Mouse (Mus musculus) neural tube, embryonic 13.5 days (tissue): Measurements from ENCODE around the gene 1700001K19Rik. TPM values are rescaled to one million over a fixed set of nuclear protein-coding genes. Genes with fewer than 3 reads are reported as not detected.
A peak's percentile ranks its signal among the peaks of the same experiment; 100 is the strongest.
"Not testable (repeated sequence)": the region's sequence is repeated elsewhere in the genome, so short reads cannot be mapped to it uniquely, and the experiment has no call there.

Experiments used
- ATAC-seq: fragments of 200-750 bp; cut with Nextera tagmentation; 2 replicates; pipeline ENCODE4 v1.8.0; 2017; ENCODE audit warnings: low read depth, mild to moderate bottlenecking, moderate TSS enrichment, moderate library complexity
- H3K27ac ChIP-seq: fragments of 300-500 bp; sonication (generic); replicated peaks from 2 replicates; pipeline ENCODE4 v1.5.1; 2015; ENCODE audit warnings: moderate library complexity, mild to moderate bottlenecking, inconsistent platforms
- H3K27me3 ChIP-seq: fragments of 300-500 bp; sonication (generic); 2 replicates; pipeline ENCODE4 v1.6.1; 2015; ENCODE audit warnings: mild to moderate bottlenecking, inconsistent platforms
- H3K36me3 ChIP-seq: fragments of 300-500 bp; sonication (generic); 2 replicates; pipeline ENCODE4 v1.6.1; 2015; ENCODE audit warnings: mild to moderate bottlenecking, inconsistent platforms
- H3K4me1 ChIP-seq: fragments of 300-500 bp; sonication (generic); replicated peaks from 2 replicates; pipeline ENCODE4 v1.6.1; 2015; ENCODE audit warnings: inconsistent platforms
- H3K4me2 ChIP-seq: fragments of 300-500 bp; sonication (generic); 2 replicates; pipeline ENCODE4 v1.6.1; 2015; ENCODE audit warnings: inconsistent platforms, mild to moderate bottlenecking, moderate library complexity
- H3K4me3 ChIP-seq: fragments of 300-500 bp; sonication (generic); 2 replicates; pipeline ENCODE4 v1.5.1; 2015; ENCODE audit warnings: mild to moderate bottlenecking, inconsistent platforms
- H3K9ac ChIP-seq: fragments of 300-500 bp; sonication (generic); 2 replicates; pipeline ENCODE4 v1.6.1; 2015; ENCODE audit warnings: moderate library complexity, mild to moderate bottlenecking, inconsistent platforms
- H3K9me3 ChIP-seq: fragments of 300-500 bp; sonication (generic); 2 replicates; pipeline ENCODE4 v1.6.1; 2016; ENCODE audit warnings: inconsistent platforms
- WGBS: fragments of 180-500 bp; shearing (Covaris S2); methylation state at CpG from one replicate; pipeline ENCODE4 v1.1.7; 2015; 5-methylcytosine and 5-hydroxymethylcytosine counted together
- polyA plus RNA-seq: library from polyadenylated mRNA; unstranded; fragments of >200 nt; fragmentation: Nextera tagmentation; extraction: Ambion mirVana; gene quantifications from 2 replicates; pipeline ENCODE4 v1.2.1, GENCODE M21; 2015

The 1700001K19Rik gene
- polyA plus RNA-seq, 1 experiment from 2014 or later: 0.28 TPM

DNA sequence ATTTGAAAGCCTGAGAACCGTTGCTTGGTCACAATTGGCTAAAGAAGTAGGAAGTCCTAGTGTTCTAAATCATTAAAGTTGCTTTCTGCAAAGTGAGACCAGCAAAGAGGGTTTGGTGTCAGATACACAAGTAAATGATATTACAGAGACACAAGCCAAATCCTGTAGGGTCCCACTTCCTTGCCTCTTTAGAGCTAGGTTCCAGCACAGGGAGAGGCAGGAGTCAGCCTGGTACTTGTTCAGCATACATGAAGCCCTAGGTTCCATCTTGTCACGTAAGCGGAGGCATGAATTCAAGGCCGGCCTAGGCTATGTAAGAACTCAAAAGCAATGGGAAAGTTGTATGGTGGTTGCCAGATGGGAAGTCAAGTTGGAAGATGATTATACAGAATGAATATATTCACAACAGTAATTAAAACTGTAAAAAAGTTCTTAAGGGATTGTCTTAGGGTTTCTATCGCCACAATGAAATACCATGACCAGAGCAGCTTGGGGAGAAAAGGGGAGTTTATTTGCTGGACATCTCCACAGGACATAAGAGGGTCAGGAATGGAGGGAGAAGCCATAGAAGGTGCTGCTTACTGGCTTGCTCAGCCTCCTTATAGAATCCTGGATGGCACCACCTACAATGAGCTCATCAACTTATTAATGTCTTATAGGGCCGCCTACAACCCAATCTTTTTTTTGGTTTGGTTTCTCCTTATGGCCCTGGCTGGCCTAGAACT, 7.7 kb upstream of the 1700001K19Rik start:
- Histone ChIP-seq H3K36me3 (peaks cover 70% of the 10 kb centered on the region), H3K27ac (no peak overlapping the region), H3K4me2 (no peak overlapping the region), H3K9me3 (no peaks in the 10 kb centered on the region), H3K4me1 (peaks cover 25% of the 10 kb centered on the region), H3K27me3 (no peaks in the 10 kb centered on the region), H3K9ac (no peak overlapping the region), H3K4me3 (no peak overlapping the region)
- WGBS: 84% methylated on average over 6 of the region's 6 CpGs
- ATAC-seq: no peak

DNA sequence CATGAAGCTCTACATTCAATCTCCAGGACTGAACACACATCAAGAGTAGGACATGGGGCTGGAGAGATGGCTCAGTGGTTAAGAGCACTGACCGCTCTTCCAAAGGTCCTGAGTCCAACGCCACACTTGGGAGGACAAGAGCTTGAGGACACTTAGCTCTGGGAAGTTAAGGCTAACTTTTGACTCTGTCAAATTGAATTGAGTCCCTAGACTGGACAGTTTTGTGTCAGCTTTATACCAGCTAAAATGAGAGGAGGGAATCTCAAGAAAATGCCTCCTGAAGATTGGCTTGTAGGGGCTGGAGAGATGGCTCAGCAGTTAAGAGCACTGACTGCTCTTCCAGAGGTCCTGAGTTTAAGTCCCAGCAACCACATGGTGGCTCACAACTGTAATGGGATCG, 6.5 kb upstream of the 1700001K19Rik start:
- H3K27me3 ChIP-seq, ATAC-seq, H3K27ac ChIP-seq, H3K9me3 ChIP-seq, H3K4me3 ChIP-seq, H3K9ac ChIP-seq, H3K4me2 ChIP-seq: not testable (repeated sequence)
- 97% methylated on average over 3 of the region's 3 CpGs for WGBS
- Histone ChIP-seq H3K4me1 (peaks cover 16% of the 10 kb centered on the region), H3K36me3 (peaks cover 61% of the 10 kb centered on the region)

DNA sequence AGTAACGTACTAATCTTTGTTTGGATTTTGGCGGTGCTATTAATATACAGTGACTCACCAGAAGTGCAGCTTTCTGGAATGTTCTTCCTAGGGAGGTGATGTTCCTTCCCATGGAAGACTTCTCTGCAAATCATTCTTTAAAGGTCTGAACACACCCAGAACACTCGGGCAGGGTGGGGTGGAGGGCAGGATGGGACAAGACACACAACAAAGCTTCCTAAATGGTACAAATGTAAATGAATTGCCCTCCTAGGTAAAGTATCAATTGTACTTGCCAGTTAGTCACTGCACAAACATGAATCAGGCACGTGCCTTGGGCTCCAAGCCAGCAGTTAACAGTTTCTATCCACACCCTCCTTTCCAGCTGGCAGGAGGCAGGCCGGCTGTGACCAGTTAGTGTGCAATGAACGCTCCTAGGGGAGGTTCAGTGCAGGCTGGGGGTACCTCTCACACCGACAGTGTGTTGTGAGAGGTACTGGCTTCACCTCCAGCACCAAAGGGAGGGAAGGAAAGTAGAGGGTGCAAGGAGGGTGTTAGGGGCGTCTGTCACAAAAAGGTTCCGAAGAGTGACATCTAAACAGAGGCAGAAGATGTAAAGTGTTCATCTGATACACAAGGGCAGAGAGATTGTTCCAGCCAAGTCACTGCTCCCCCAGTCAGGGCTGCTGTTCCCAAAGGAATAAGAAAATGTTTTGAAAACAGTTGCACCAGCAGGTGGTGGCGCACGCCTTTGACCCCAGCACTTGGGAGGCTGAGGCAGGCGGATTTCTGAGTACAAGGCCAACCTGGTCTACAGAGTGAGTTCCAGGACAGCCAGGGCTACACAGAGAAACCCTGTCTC, 5.7 kb upstream of the 1700001K19Rik start:
- Histone ChIP-seq H3K36me3 (peaks cover 54% of the 10 kb centered on the region), H3K4me2 (no peak overlapping the region)

GRCm38 (mm10) chr12:110683580-110683979, 1.2 kb upstream of the 1700001K19Rik start:
- Histone ChIP-seq H3K9ac (no peak overlapping the region), H3K36me3 (peaks cover 18% of the 10 kb centered on the region), H3K4me3 (no peak overlapping the region), H3K27me3 (no peaks in the 10 kb centered on the region), H3K4me2 (no peak overlapping the region), H3K27ac (no peak overlapping the region), H3K4me1 (peaks cover 6% of the 10 kb centered on the region; the same call in 1 of the 2 replicates), H3K9me3 (no peaks in the 10 kb centered on the region)
- no CpG with 5 or more reads among the region's 1 CpGs for WGBS
- no peak for ATAC-seq

More for the DNA sequence above, 5.7 kb upstream of the 1700001K19Rik start:
- Histone ChIP-seq H3K27ac (peak overlapping the region; percentile 46; the same call in 1 of the 2 replicates), H3K4me3 (no peak overlapping the region), H3K9ac (no peak overlapping the region), H3K27me3 (no peaks in the 10 kb centered on the region), H3K4me1 (peaks cover 10% of the 10 kb centered on the region; the same call in 1 of the 2 replicates), H3K9me3 (no peaks in the 10 kb centered on the region)
- 66% methylated on average over 12 of the region's 12 CpGs for WGBS
- peak; percentile 40; the same call in 1 of the 2 replicates for ATAC-seq

DNA sequence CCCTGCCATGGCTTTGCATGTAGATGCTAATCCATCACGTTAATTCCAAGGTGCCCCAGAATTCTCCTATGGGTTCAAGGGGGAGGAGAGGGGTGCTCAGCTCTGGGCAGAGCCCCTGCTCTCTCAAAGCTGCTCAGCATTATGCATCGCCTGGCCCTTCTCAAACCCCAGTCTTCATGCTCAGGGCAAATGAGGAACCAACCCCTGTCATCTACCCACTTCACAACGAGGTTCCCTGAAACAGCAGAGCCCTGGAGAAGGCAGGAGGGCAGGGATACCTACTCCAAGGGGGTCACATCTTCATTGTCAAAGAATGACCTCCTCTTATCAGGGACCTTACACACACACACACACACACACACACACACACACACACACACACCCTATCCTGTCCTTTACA, 541 bp downstream of the 1700001K19Rik start:
- no peak overlapping the region for H3K4me3 ChIP-seq
- H3K36me3 ChIP-seq: peaks cover 6% of the 10 kb centered on the region
- H3K4me2 ChIP-seq: no peak overlapping the region
- H3K9ac ChIP-seq: no peak overlapping the region
- ATAC-seq: no peak
- no peak overlapping the region for H3K27ac ChIP-seq
- H3K4me1 ChIP-seq: no peaks in the 10 kb centered on the region
- H3K27me3 ChIP-seq: no peaks in the 10 kb centered on the region
- 67% methylated on average over 3 of the region's 3 CpGs for WGBS
- no peaks in the 10 kb centered on the region for H3K9me3 ChIP-seq

GRCm38 (mm10) chr12:110681191-110681590, 1.2 kb downstream of the 1700001K19Rik start:
- no peak for ATAC-seq
- Histone ChIP-seq H3K4me1 (no peaks in the 10 kb centered on the region), H3K4me3 (no peak overlapping the region), H3K9ac (no peak overlapping the region), H3K4me2 (no peak overlapping the region), H3K36me3 (no peaks in the 10 kb centered on the region), H3K27ac (no peak overlapping the region), H3K27me3 (no peaks in the 10 kb centered on the region), H3K9me3 (no peaks in the 10 kb centered on the region)
- 58% methylated on average over 7 of the region's 7 CpGs for WGBS

DNA sequence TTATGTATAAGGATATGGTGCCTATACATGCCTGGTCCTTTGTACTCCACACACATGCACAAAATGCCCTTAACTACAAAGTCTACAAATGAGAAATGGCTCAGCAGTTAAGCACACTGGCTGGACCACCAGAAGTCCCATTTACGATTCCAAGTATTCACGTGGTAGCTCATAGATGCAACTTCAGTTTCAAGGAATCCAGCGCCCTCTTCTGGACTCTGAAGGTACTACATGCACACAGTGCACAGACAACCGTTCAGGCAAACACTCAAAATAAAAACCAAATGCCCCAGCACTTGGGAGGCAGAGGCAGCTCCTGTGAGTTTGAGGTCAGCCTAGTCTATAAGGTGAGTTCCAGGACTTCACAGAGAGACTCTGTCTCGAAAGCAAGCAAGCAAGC, 8.2 kb downstream of the 1700001K19Rik start:
- WGBS: 55% methylated on average over 5 of the region's 5 CpGs

DNA sequence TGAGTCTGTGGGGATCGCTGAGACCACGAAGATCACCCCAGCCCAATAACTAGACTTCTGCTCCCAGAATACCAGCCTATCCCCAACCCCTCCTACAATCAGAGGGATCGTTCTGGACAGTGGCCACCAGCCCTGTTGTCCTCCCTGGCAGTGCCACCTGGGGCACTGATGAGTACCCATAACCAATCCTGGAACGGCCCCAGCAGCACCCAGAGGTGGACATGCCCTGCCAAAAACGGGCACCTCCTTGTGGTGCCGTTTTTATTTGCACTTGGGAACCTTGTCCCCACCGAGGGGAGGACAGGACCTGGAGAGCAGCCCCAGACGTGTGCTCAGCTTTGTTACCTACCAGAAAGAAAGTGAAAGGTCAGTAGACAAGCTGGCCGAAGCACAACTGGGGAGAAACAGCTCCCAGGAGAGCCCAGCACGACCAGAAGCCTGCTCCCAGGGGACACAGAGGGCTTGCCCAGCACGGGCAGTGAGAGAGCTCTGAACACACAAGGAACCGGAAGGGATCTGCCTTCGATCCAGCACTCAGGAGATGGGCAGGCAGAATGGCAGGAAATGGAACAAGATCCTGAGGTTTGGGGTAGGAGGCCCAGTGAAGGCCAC, 14.8 kb downstream of the 1700001K19Rik start:
- H3K9me3 ChIP-seq: no peaks in the 10 kb centered on the region
- H3K27ac ChIP-seq: no peak overlapping the region
- H3K9ac ChIP-seq: no peak overlapping the region
- 87% methylated on average over 13 of the region's 13 CpGs for WGBS
- no peak overlapping the region for H3K4me2 ChIP-seq
- ATAC-seq: no peak
- H3K36me3 ChIP-seq: peaks cover 83% of the 10 kb centered on the region
- no peaks in the 10 kb centered on the region for H3K4me1 ChIP-seq
- no peaks in the 10 kb centered on the region for H3K27me3 ChIP-seq
- H3K4me3 ChIP-seq: no peak overlapping the region

More for the DNA sequence above, 8.2 kb downstream of the 1700001K19Rik start:
- Histone ChIP-seq H3K9me3 (no peaks in the 10 kb centered on the region), H3K9ac (no peak overlapping the region), H3K4me1 (no peaks in the 10 kb centered on the region), H3K4me2 (no peak overlapping the region), H3K4me3 (no peak overlapping the region), H3K27ac (no peak overlapping the region), H3K36me3 (peaks cover 17% of the 10 kb centered on the region), H3K27me3 (no peaks in the 10 kb centered on the region)
- no peak for ATAC-seq

GRCm38 (mm10) chr12:110661746-110662145, 20.7 kb downstream of the 1700001K19Rik start:
- no peak overlapping the region for H3K4me2 ChIP-seq
- ATAC-seq: no peak
- H3K36me3 ChIP-seq: peaks cover 99% of the 10 kb centered on the region
- no peaks in the 10 kb centered on the region for H3K9me3 ChIP-seq
- H3K9ac ChIP-seq: no peak overlapping the region
- no peak overlapping the region for H3K27ac ChIP-seq
- H3K4me1 ChIP-seq: no peaks in the 10 kb centered on the region
- 94% methylated on average over 14 of the region's 14 CpGs for WGBS
- no peaks in the 10 kb centered on the region for H3K27me3 ChIP-seq
- H3K4me3 ChIP-seq: no peak overlapping the region

GRCm38 (mm10) chr12:110651464-110651863, 31.0 kb downstream of the 1700001K19Rik start:
- no peaks in the 10 kb centered on the region for H3K4me1 ChIP-seq
- WGBS: 97% methylated on average over 17 of the region's 17 CpGs
- H3K9me3 ChIP-seq: no peaks in the 10 kb centered on the region
- no peak overlapping the region for H3K27ac ChIP-seq
- no peak for ATAC-seq
- H3K36me3 ChIP-seq: peaks cover 97% of the 10 kb centered on the region
- no peak overlapping the region for H3K4me3 ChIP-seq
- no peak overlapping the region for H3K9ac ChIP-seq
- H3K27me3 ChIP-seq: no peaks in the 10 kb centered on the region
- H3K4me2 ChIP-seq: no peak overlapping the region

- Histone ChIP-seq H3K4me2 (no peak overlapping the region), H3K27ac (no peak overlapping the region), H3K36me3 (peaks cover 97% of the 10 kb centered on the region), H3K27me3 (no peaks in the 10 kb centered on the region), H3K4me1 (no peaks in the 10 kb centered on the region), H3K4me3 (no peak overlapping the region), H3K9ac (no peak overlapping the region), H3K9me3 (no peaks in the 10 kb centered on the region)
- WGBS: 77% methylated on average over 8 of the region's 8 CpGs
- ATAC-seq: no peak
Observed at GRCm38 (mm10) chr12:110650241-110650641, 32.2 kb downstream of the 1700001K19Rik start.

DNA sequence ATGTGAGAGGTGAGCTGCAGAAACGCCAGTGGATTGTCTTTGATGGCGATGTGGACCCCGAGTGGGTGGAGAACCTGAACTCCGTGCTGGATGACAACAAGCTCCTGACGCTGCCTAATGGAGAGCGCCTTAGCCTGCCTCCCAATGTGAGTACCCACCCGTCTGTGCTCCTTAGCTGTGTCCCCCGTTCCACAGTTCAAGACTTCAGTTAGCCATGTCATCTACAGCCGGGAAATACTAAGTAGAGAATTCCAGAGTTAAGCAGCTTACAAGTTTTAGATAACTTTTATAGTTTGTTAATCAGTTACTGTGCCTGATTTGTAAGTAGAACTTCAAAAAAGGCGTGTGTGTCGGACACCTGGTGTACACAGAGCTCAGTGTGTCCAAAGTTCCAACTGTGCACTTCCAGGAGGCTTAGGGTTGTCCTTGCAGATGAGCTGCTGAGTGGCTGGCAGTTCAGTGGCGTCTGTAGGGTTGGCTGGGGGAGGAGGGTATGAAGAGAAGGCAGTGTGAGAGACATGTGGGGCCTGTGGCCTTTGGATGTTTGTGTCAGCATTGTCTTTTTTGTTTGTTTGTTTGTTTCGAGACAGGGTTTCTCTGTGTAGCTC, 44.8 kb downstream of the 1700001K19Rik start:
- peaks cover 100% of the 10 kb centered on the region for H3K36me3 ChIP-seq
- no peaks in the 10 kb centered on the region for H3K27me3 ChIP-seq
- no peaks in the 10 kb centered on the region for H3K9me3 ChIP-seq
- no peaks in the 10 kb centered on the region for H3K4me1 ChIP-seq
- H3K4me3 ChIP-seq: no peak overlapping the region
- 94% methylated on average over 13 of the region's 13 CpGs for WGBS
- ATAC-seq: no peak
- H3K9ac ChIP-seq: no peak overlapping the region
- H3K4me2 ChIP-seq: no peak overlapping the region
- no peak overlapping the region for H3K27ac ChIP-seq
